Mouse (Mus musculus): ENCODE measurements around the gene Cd300lg. TPM values are rescaled to one million over a fixed set of nuclear protein-coding genes. Genes with fewer than 3 reads are reported as not detected.

The Cd300lg gene
- polyA plus RNA-seq, 1 experiment: not detected

DNA sequence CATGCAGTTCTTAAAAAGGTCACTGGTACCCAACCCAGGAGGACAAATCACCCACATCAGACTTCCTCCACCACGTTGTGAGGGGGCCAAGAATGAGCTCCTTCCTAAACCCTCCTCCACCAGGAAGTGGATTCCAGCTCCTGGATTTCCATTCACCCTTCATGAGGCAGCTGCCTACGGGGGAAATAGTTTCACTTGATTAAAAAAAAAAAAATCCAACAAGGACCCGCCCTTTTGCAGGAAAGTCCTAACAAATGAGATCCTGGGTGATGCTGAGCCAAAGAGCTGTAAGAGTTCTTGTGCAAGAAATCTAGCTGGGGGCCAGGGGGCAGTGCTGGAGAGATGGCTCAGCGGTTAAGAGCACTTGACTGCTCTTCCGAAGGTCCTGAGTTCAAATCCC is 43.1 kb upstream of the Cd300lg start:
- Histone ChIP-seq H3K4me3 (no peak overlapping the region), H3ac (ENCODE audit: control insufficient read depth, insufficient read length) (no peak overlapping the region), H3K79me2 (ENCODE audit: control insufficient read depth, insufficient read depth) (no peaks in the 10 kb centered on the region), H3K27me3 (ENCODE audit: control insufficient read depth, insufficient read depth, insufficient read length) (peaks cover 18% of the 10 kb centered on the region), H3K36me3 (ENCODE audit: control insufficient read depth, insufficient read depth) (no peaks in the 10 kb centered on the region), H3K4me2 (ENCODE audit: low read depth) (no peak overlapping the region)
- TF ChIP-seq REST (IDR thresholded peaks at IDR 0.05; ENCODE audit: insufficient read depth, insufficient read length): no peak
- TF ChIP-seq TCF12 (IDR thresholded peaks at IDR 0.05; ENCODE audit: insufficient read depth, poor library complexity, severe bottlenecking): no peak
- TF ChIP-seq TCF3 (IDR thresholded peaks at IDR 0.05; ENCODE audit: insufficient read length, low read depth): no peak
- TF ChIP-seq MYOG (IDR thresholded peaks at IDR 0.05; ENCODE audit: control insufficient read depth in 1 of 3, insufficient read depth in 1 of 3, insufficient read length in 2 of 3, low read depth in 2 of 3): no peak
- no peak for TF ChIP-seq POLR2AphosphoS2 (IDR thresholded peaks at IDR 0.05; ENCODE audit: insufficient read length, low read depth)
- TF ChIP-seq SRF (IDR thresholded peaks at IDR 0.05; ENCODE audit: control insufficient read depth, insufficient read length, low read depth): no peak
- no peak for TF ChIP-seq E2F4 (IDR thresholded peaks at IDR 0.05; ENCODE audit: insufficient read depth)
- no peak for TF ChIP-seq USF1 (IDR thresholded peaks at IDR 0.05; ENCODE audit: low read depth)
- no peak for TF ChIP-seq CEBPB (IDR thresholded peaks at IDR 0.05; ENCODE audit: insufficient read depth, poor library complexity, severe bottlenecking)
- TF ChIP-seq POLR2A (IDR thresholded peaks at IDR 0.05; ENCODE audit: insufficient read length, low read depth): no peak
- TF ChIP-seq MYOD1 (IDR thresholded peaks at IDR 0.05; ENCODE audit: control insufficient read depth in 1 of 3, insufficient read length in 2 of 3, low read depth in 2 of 3): no peak
- no peak for TF ChIP-seq MAX (IDR thresholded peaks at IDR 0.05; ENCODE audit: low read depth)

DNA sequence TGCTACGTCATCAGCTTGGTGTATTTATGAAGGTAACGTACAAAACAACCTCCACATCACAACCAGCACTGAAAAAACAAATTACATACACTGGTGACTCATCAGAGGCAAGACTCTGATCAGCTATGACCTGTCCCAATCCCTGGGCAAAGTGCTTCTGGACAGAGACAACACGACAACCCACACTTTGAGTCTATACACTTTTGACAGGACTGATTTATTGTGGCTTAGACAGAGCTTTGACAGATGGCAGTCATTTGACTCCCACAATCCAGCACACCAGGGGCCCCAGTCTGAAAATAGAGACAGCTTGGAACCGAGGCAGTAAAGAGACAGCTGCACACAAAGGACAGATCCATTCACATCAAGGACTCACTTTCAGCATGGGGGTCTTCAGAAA is 41.8 kb upstream of the Cd300lg start:
- TF ChIP-seq USF1 (IDR thresholded peaks at IDR 0.05; ENCODE audit: low read depth): no peak
- TF ChIP-seq CEBPB (IDR thresholded peaks at IDR 0.05; ENCODE audit: insufficient read depth, poor library complexity, severe bottlenecking): no peak
- TF ChIP-seq SRF (IDR thresholded peaks at IDR 0.05; ENCODE audit: control insufficient read depth, insufficient read length, low read depth): no peak
- no peak for TF ChIP-seq TCF12 (IDR thresholded peaks at IDR 0.05; ENCODE audit: insufficient read depth, poor library complexity, severe bottlenecking)
- no peak for TF ChIP-seq MYOG (IDR thresholded peaks at IDR 0.05; ENCODE audit: control insufficient read depth in 1 of 3, insufficient read depth in 1 of 3, insufficient read length in 2 of 3, low read depth in 2 of 3)
- no peak for TF ChIP-seq POLR2A (IDR thresholded peaks at IDR 0.05; ENCODE audit: insufficient read length, low read depth)
- no peaks in the 10 kb centered on the region for H3K79me2 ChIP-seq (ENCODE audit: control insufficient read depth, insufficient read depth)
- H3K27me3 ChIP-seq (ENCODE audit: control insufficient read depth, insufficient read depth, insufficient read length): peaks cover 11% of the 10 kb centered on the region
- no peak overlapping the region for H3K4me3 ChIP-seq
- no peak overlapping the region for H3ac ChIP-seq (ENCODE audit: control insufficient read depth, insufficient read length)
- no peak overlapping the region for H3K4me2 ChIP-seq (ENCODE audit: low read depth)
- H3K36me3 ChIP-seq (ENCODE audit: control insufficient read depth, insufficient read depth): no peaks in the 10 kb centered on the region

DNA sequence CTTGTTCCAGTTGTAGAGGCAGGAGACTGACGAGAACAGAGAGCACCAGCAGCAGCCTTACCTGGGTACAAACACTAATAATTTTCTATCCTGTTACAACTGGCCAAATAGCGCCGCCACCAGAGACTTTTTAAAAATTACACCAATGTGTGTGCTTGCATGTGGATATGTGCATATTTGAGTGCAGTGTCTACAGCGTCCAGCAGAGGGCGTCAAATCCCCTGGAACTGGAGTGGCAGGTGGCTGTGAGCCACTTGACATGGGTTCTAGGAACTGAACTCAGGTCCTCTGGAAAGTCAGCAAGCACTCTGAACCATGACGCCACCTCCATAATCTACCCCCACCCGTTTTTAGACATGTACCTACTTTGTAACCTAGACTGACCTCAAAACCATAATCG is 37.1 kb upstream of the Cd300lg start:
- no peak overlapping the region for H3ac ChIP-seq (ENCODE audit: control insufficient read depth, insufficient read length)
- H3K4me3 ChIP-seq: no peak overlapping the region
- no peaks in the 10 kb centered on the region for H3K36me3 ChIP-seq (ENCODE audit: control insufficient read depth, insufficient read depth)
- peaks cover 13% of the 10 kb centered on the region for H3K27me3 ChIP-seq (ENCODE audit: control insufficient read depth, insufficient read depth, insufficient read length)
- no peak for TF ChIP-seq MYOG (IDR thresholded peaks at IDR 0.05; ENCODE audit: control insufficient read depth in 1 of 3, insufficient read depth in 1 of 3, insufficient read length in 2 of 3, low read depth in 2 of 3)
- no peak for TF ChIP-seq TCF12 (IDR thresholded peaks at IDR 0.05; ENCODE audit: insufficient read depth, poor library complexity, severe bottlenecking)
- no peak for TF ChIP-seq TCF3 (IDR thresholded peaks at IDR 0.05; ENCODE audit: insufficient read length, low read depth)
- no peak for TF ChIP-seq SRF (IDR thresholded peaks at IDR 0.05; ENCODE audit: control insufficient read depth, insufficient read length, low read depth)
- no peak for TF ChIP-seq CEBPB (IDR thresholded peaks at IDR 0.05; ENCODE audit: insufficient read depth, poor library complexity, severe bottlenecking)
- TF ChIP-seq MYOD1 (IDR thresholded peaks at IDR 0.05; ENCODE audit: control insufficient read depth in 1 of 3, insufficient read length in 2 of 3, low read depth in 2 of 3): no peak
- TF ChIP-seq USF1 (IDR thresholded peaks at IDR 0.05; ENCODE audit: low read depth): no peak
- TF ChIP-seq MAX (IDR thresholded peaks at IDR 0.05; ENCODE audit: low read depth): no peak
- TF ChIP-seq POLR2A (IDR thresholded peaks at IDR 0.05; ENCODE audit: insufficient read length, low read depth): no peak
- no peak for TF ChIP-seq E2F4 (IDR thresholded peaks at IDR 0.05; ENCODE audit: insufficient read depth)
- no peak for TF ChIP-seq POLR2AphosphoS2 (IDR thresholded peaks at IDR 0.05; ENCODE audit: insufficient read length, low read depth)
- TF ChIP-seq REST (IDR thresholded peaks at IDR 0.05; ENCODE audit: insufficient read depth, insufficient read length): no peak
- no peak overlapping the region for H3K4me2 ChIP-seq (ENCODE audit: low read depth)
- no peaks in the 10 kb centered on the region for H3K79me2 ChIP-seq (ENCODE audit: control insufficient read depth, insufficient read depth)

DNA sequence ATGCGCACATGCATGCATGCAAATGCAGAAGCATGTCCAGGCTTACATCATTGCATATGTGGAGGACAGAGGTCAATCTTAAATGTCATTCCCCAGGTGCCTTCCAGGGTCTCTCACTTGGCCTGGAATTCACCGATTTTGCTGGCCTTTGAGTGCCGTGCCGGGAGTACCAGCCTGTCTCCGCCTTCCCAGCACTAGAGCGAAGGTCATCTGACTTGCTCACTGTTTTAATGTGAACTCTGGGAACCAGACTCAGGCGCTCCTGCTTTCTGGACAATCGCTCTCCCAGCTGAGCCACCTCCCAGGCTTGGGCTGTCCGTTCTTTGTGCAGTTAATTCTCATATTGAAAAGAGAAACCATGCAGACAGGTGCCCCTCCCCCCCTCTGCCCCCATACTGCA is 35.0 kb upstream of the Cd300lg start:
- no peaks in the 10 kb centered on the region for H3K79me2 ChIP-seq (ENCODE audit: control insufficient read depth, insufficient read depth)
- no peak for TF ChIP-seq TCF3 (IDR thresholded peaks at IDR 0.05; ENCODE audit: insufficient read length, low read depth)
- TF ChIP-seq REST (IDR thresholded peaks at IDR 0.05; ENCODE audit: insufficient read depth, insufficient read length): no peak
- TF ChIP-seq E2F4 (IDR thresholded peaks at IDR 0.05; ENCODE audit: insufficient read depth): no peak
- TF ChIP-seq POLR2A (IDR thresholded peaks at IDR 0.05; ENCODE audit: insufficient read length, low read depth): no peak
- TF ChIP-seq USF1 (IDR thresholded peaks at IDR 0.05; ENCODE audit: low read depth): no peak
- TF ChIP-seq MYOD1 (IDR thresholded peaks at IDR 0.05; ENCODE audit: control insufficient read depth in 1 of 3, insufficient read length in 2 of 3, low read depth in 2 of 3): no peak
- no peak for TF ChIP-seq MAX (IDR thresholded peaks at IDR 0.05; ENCODE audit: low read depth)
- TF ChIP-seq CEBPB (IDR thresholded peaks at IDR 0.05; ENCODE audit: insufficient read depth, poor library complexity, severe bottlenecking): no peak
- TF ChIP-seq MYOG (IDR thresholded peaks at IDR 0.05; ENCODE audit: control insufficient read depth in 1 of 3, insufficient read depth in 1 of 3, insufficient read length in 2 of 3, low read depth in 2 of 3): no peak
- TF ChIP-seq TCF12 (IDR thresholded peaks at IDR 0.05; ENCODE audit: insufficient read depth, poor library complexity, severe bottlenecking): no peak
- no peak for TF ChIP-seq POLR2AphosphoS2 (IDR thresholded peaks at IDR 0.05; ENCODE audit: insufficient read length, low read depth)
- TF ChIP-seq SRF (IDR thresholded peaks at IDR 0.05; ENCODE audit: control insufficient read depth, insufficient read length, low read depth): no peak
- no peaks in the 10 kb centered on the region for H3K36me3 ChIP-seq (ENCODE audit: control insufficient read depth, insufficient read depth)
- H3K4me3 ChIP-seq: no peak overlapping the region
- H3ac ChIP-seq (ENCODE audit: control insufficient read depth, insufficient read length): no peak overlapping the region
- no peak overlapping the region for H3K4me2 ChIP-seq (ENCODE audit: low read depth)
- peaks cover 18% of the 10 kb centered on the region for H3K27me3 ChIP-seq (ENCODE audit: control insufficient read depth, insufficient read depth, insufficient read length)

All from myocyte (in vitro differentiated cells).